Mouse (Mus musculus) adrenal gland, postnatal 36 days (tissue): ENCODE data around the gene Ctps. TPM values are rescaled to one million over a fixed set of nuclear protein-coding genes. Genes with fewer than 3 reads are reported as not detected.

Source experiments
- DNase-seq, 2 experiments: peaks; one replicate each; pipeline ENCODE4 v3.0.0; 2021; ENCODE audit warnings: mixed read lengths in 1 of 2
- total RNA-seq, 2 experiments: library from RNA; stranded (reverse); gene quantifications; 2 replicates each; pipeline ENCODE4 v1.2.3; 2021

Ctps gene
- total RNA-seq, 2 experiments from 2014 or later: 37.8 to 42.6 TPM

- DNase-seq: no peak
These were observed 991 bp upstream of the Ctps start for GRCm38 (mm10) chr4:120571070-120571464.

- DNase-seq: no peak
These were observed 478 bp upstream of the Ctps start for GRCm38 (mm10) chr4:120570438-120571069.

- no peak for DNase-seq
These were observed 1.1 kb downstream of the Ctps start for GRCm38 (mm10) chr4:120569025-120569424.

GRCm38 (mm10) chr4:120568005-120568404, 2.1 kb downstream of the Ctps start:
- DNase-seq: peak; percentile 15 to 25

- no peak for DNase-seq
These were observed 4.3 kb downstream of the Ctps start for GRCm38 (mm10) chr4:120565726-120566125.

GRCm38 (mm10) chr4:120556592-120556991, 13.5 kb downstream of the Ctps start:
- DNase-seq: no peak

GRCm38 (mm10) chr4:120544896-120545295, 25.2 kb downstream of the Ctps start:
- DNase-seq: no peak

- DNase-seq: no peak
These were observed 31.4 kb downstream of the Ctps start for GRCm38 (mm10) chr4:120538664-120539063.

- DNase-seq: no peak
These were observed 38.1 kb downstream of the Ctps start, which contains the start of gene Slfnl1 for GRCm38 (mm10) chr4:120531986-120532385. Gene Slfnl1, plus strand, starts transcription at chr4:120532231.

- no peak for DNase-seq
These were observed 41.9 kb downstream of the Ctps start for GRCm38 (mm10) chr4:120528171-120528570.

- DNase-seq: no peak
These were observed 47.0 kb downstream of the Ctps start for GRCm38 (mm10) chr4:120523092-120523491.

GRCm38 (mm10) chr4:120522351-120522750, 47.7 kb downstream of the Ctps start:
- no peak for DNase-seq

GRCm38 (mm10) chr4:120521761-120522160, 48.3 kb downstream of the Ctps start:
- no peak for DNase-seq

- DNase-seq: no peak
These were observed 52.7 kb downstream of the Ctps start for GRCm38 (mm10) chr4:120517335-120517734.

- DNase-seq: no peak
These were observed 53.2 kb downstream of the Ctps start for GRCm38 (mm10) chr4:120516907-120517306.

GRCm38 (mm10) chr4:120516491-120516890, 53.6 kb downstream of the Ctps start:
- DNase-seq: no peak

- DNase-seq: no peak
These were observed 55.7 kb downstream of the Ctps start for GRCm38 (mm10) chr4:120514366-120514765.

- DNase-seq: no peak
These were observed 58.9 kb downstream of the Ctps start for GRCm38 (mm10) chr4:120511203-120511602.

- DNase-seq: no peak
These were observed 63.1 kb downstream of the Ctps start for GRCm38 (mm10) chr4:120506955-120507354.

Other genes with a start within 250 kb of the Ctps start
- 10 to 100 TPM; 38.6 to 45.9 TPM for gene Scmh1, start 165.0 kb downstream of the Ctps start, total RNA-seq
- under 1 TPM; 0.16 to 0.17 TPM for gene Slfnl1, start 38.0 kb downstream of the Ctps start, total RNA-seq
- not detected for gene Gm8439, start 18.5 kb upstream of the Ctps start, total RNA-seq
- gene Cited4, start 96.3 kb upstream of the Ctps start, total RNA-seq: 10 to 100 TPM in 1 of 2 experiments, 1 to 10 TPM in 1; 6.0 to 56.0 TPM
- gene Kcnq4, start 178.3 kb upstream of the Ctps start, total RNA-seq: 1 to 10 TPM; 2.3 TPM